8 mouse cellular contexts compared by ENCODE assay signal in the genomic region with DNA sequence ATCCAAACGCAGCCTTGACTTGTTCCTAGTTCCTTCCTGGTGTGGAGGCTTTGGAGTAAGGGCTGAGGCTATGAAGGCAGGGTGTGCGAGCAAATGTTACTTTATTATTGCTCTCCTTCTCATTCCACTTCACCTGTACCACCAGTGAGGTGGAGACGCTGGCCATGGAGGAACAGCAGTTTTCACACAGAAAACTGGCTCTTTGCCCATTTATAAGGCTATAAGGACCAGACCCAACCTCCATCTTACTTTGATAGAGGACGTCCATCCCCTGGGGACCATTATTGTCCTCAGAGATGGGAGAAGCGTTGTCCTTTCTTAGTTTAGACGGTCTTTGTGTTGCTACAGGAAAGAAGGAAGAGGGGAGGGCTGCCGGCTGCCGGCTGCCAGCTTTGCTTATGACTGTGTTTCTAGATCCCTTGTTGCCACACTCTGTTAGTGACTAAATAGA.
A peak's percentile ranks its signal among the peaks of the same experiment; 100 is the strongest.
DNase-seq lines count a peak whose midpoint lies in the region; ATAC-seq and TF ChIP-seq lines count a peak whose summit lies in the region.

No protein-coding gene starts in this region.

- H3K27me3 ChIP-seq in forebrain, postnatal 0 days (ENCODE audit: insufficient read depth, low read length), result peaks cover 37% of the 10 kb centered on the region
- peaks cover 36% of the 10 kb centered on the region for H3K27me3 ChIP-seq in forebrain, embryonic 15.5 days
- H3K27me3 ChIP-seq in midbrain, embryonic 13.5 days, result peaks cover 71% of the 10 kb centered on the region
- peaks cover 69% of the 10 kb centered on the region for H3K27me3 ChIP-seq in midbrain, embryonic 10.5 days (ENCODE audit: low read depth, poor library complexity, severe bottlenecking)
- H3K27me3 ChIP-seq in limb, embryonic 13.5 days, result no peaks in the 10 kb centered on the region

- H3K27ac ChIP-seq in forebrain, postnatal 0 days (ENCODE audit: low read depth, low read length), result no peak overlapping the region
- no peak overlapping the region for H3K27ac ChIP-seq in forebrain, embryonic 15.5 days (replicated peaks)
- H3K27ac ChIP-seq in midbrain, embryonic 13.5 days, result no peak overlapping the region
- H3K27ac ChIP-seq in midbrain, embryonic 10.5 days (replicated peaks), result no peak overlapping the region
- H3K27ac ChIP-seq in limb, embryonic 13.5 days, result no peak overlapping the region

- no peak overlapping the region for H3K4me3 ChIP-seq in forebrain, postnatal 0 days (ENCODE audit: low read depth, low read length)
- no peak overlapping the region for H3K4me3 ChIP-seq in forebrain, embryonic 15.5 days
- H3K4me3 ChIP-seq in midbrain, embryonic 13.5 days (replicated peaks), result no peak overlapping the region
- no peak overlapping the region for H3K4me3 ChIP-seq in midbrain, embryonic 10.5 days
- no peak overlapping the region for H3K4me3 ChIP-seq in limb, embryonic 13.5 days

- no peaks in the 10 kb centered on the region for H3K36me3 ChIP-seq in forebrain, postnatal 0 days (ENCODE audit: insufficient read depth)
- H3K36me3 ChIP-seq in forebrain, embryonic 15.5 days, result no peaks in the 10 kb centered on the region
- no peaks in the 10 kb centered on the region for H3K36me3 ChIP-seq in midbrain, embryonic 13.5 days
- H3K36me3 ChIP-seq in midbrain, embryonic 10.5 days, result no peaks in the 10 kb centered on the region
- no peaks in the 10 kb centered on the region for H3K36me3 ChIP-seq in limb, embryonic 13.5 days

- H3K9me3 ChIP-seq in forebrain, postnatal 0 days (ENCODE audit: low read length), result no peaks in the 10 kb centered on the region
- H3K9me3 ChIP-seq in forebrain, embryonic 15.5 days, result no peaks in the 10 kb centered on the region
- H3K9me3 ChIP-seq in midbrain, embryonic 13.5 days, result no peaks in the 10 kb centered on the region
- no peaks in the 10 kb centered on the region for H3K9me3 ChIP-seq in midbrain, embryonic 10.5 days (replicated peaks)
- no peaks in the 10 kb centered on the region for H3K9me3 ChIP-seq in limb, embryonic 13.5 days

- no peak for ATAC-seq in forebrain, postnatal 0 days
- ATAC-seq in forebrain, embryonic 15.5 days (replicated peaks), result no peak
- no peak for ATAC-seq in midbrain, embryonic 13.5 days
- no peak for ATAC-seq in limb, embryonic 13.5 days (ENCODE audit: low FRiP score, low read depth)

- 72% methylated on average over 8 of the region's 8 CpGs for WGBS in forebrain, postnatal 0 days
- whole genome bisulfite sequencing in forebrain, embryonic 15.5 days, result 74% methylated on average over 8 of the region's 8 CpGs
- 77% methylated on average over 8 of the region's 8 CpGs for WGBS in midbrain, embryonic 13.5 days
- WGBS in midbrain, embryonic 10.5 days, result 75% methylated on average over 8 of the region's 8 CpGs
- 77% methylated on average over 8 of the region's 8 CpGs for WGBS in limb, embryonic 13.5 days

- H3K9ac ChIP-seq in forebrain, postnatal 0 days, result no peak overlapping the region
- H3K9ac ChIP-seq in forebrain, embryonic 15.5 days (replicated peaks), result no peak overlapping the region
- no peak overlapping the region for H3K9ac ChIP-seq in midbrain, embryonic 13.5 days (replicated peaks)
- H3K9ac ChIP-seq in limb, embryonic 13.5 days, result no peak overlapping the region

- H3K4me2 ChIP-seq in forebrain, postnatal 0 days (ENCODE audit: low read depth), result peak overlapping the region; percentile 23; the same call in 1 of the 2 replicates
- H3K4me2 ChIP-seq in forebrain, embryonic 15.5 days (replicated peaks), result no peak overlapping the region
- 0 out of 2 replicates have a peak overlapping the region, but pooled peaks have one; percentile 11 for H3K4me2 ChIP-seq in midbrain, embryonic 13.5 days (replicated peaks)
- H3K4me2 ChIP-seq in limb, embryonic 13.5 days (replicated peaks), result peak overlapping the region; percentile 30

- H3K4me1 ChIP-seq in forebrain, postnatal 0 days (ENCODE audit: insufficient read depth), result 0 out of 2 replicates have a peak, but pooled peaks cover 3% of the 10 kb centered on the region
- peaks cover 13% of the 10 kb centered on the region for H3K4me1 ChIP-seq in forebrain, embryonic 15.5 days
- peaks cover 8% of the 10 kb centered on the region for H3K4me1 ChIP-seq in midbrain, embryonic 13.5 days (replicated peaks)
- H3K4me1 ChIP-seq in midbrain, embryonic 10.5 days, result peaks cover 15% of the 10 kb centered on the region
- H3K4me1 ChIP-seq in limb, embryonic 13.5 days, result peaks cover 62% of the 10 kb centered on the region

- DNase-seq in forebrain, postnatal 0 days, result no peak
- DNase-seq in midbrain, embryonic 10.5 days (ENCODE audit: low spot score), result no peak
- DNase-seq in thymus, postnatal 14 days, result peak; percentile 71
- no peak for DNase-seq in adipocyte (ENCODE audit: low spot score)
- DNase-seq in spleen, adult 18-20 months, result no peak

- no peak for TF ChIP-seq CTCF in forebrain, postnatal 0 days (IDR thresholded peaks at IDR 0.05; ENCODE audit: low read depth)
